ENCODE assay signal across 23 mouse cellular contexts in the genomic region with DNA sequence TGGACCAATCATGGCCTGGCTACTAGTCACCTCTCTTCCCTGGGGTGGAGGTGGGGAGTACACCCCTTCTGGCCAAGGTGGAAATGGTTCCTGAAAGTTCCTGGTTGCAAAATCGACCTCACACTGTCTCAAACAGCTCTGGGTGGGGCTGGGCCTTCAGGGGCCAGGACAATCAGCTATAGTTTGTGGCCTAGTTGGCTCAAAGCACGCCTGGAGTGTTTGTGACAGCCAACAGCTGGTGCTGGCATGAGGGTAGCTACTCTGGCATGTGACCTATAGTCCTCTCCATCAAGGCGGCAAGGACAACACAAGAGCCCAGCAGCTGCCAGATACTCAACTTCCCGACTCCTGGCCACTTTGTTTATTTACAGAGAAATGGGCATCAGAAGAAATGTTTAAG.
DNase-seq lines count a peak whose midpoint lies in the region; ATAC-seq lines count a peak whose summit lies in the region.
"Had no signal": no experiment of that assay in that cellular context is flagged by ENCODE, and none has a peak within 500 bp of the region (broad histone marks: within the 10 kb centered on the region; RNA-seq: fewer than 3 reads in every experiment).

No protein-coding gene starts in this region.

- H3K9me3 ChIP-seq in hindbrain, embryonic 15.5 days: no peaks in the 10 kb centered on the region
- H3K9me3 ChIP-seq in hindbrain, embryonic 13.5 days: no peaks in the 10 kb centered on the region
- H3K9me3 ChIP-seq: embryonic facial prominence, embryonic 15.5 days; forebrain, embryonic 10.5 days; midbrain, embryonic 10.5 days had no signal

- H3K4me3 ChIP-seq in hindbrain, embryonic 15.5 days: no peak overlapping the region
- H3K4me3 ChIP-seq in hindbrain, embryonic 13.5 days: no peak overlapping the region
- H3K4me3 ChIP-seq: embryonic facial prominence, embryonic 15.5 days; forebrain, embryonic 10.5 days; layer of hippocampus, adult 2 months; midbrain, embryonic 10.5 days had no signal

- H3K27ac ChIP-seq in hindbrain, embryonic 15.5 days (replicated peaks): no peak overlapping the region
- no peak overlapping the region for H3K27ac ChIP-seq in hindbrain, embryonic 13.5 days
- H3K27ac ChIP-seq: embryonic facial prominence, embryonic 15.5 days; forebrain, embryonic 10.5 days; layer of hippocampus, adult 2 months; macrophage; midbrain, embryonic 10.5 days had no signal

- H3K4me2 ChIP-seq in hindbrain, embryonic 15.5 days: no peak overlapping the region
- H3K4me2 ChIP-seq in hindbrain, embryonic 13.5 days: no peak overlapping the region
- H3K4me2 ChIP-seq: embryonic facial prominence, embryonic 15.5 days; liver, embryonic 11.5 days had no signal

- WGBS in hindbrain, embryonic 15.5 days: 59% methylated on average over 4 of the region's 4 CpGs
- WGBS in hindbrain, embryonic 13.5 days: 59% methylated on average over 4 of the region's 4 CpGs

- no peak overlapping the region for H3K9ac ChIP-seq in hindbrain, embryonic 15.5 days
- no peak overlapping the region for H3K9ac ChIP-seq in hindbrain, embryonic 13.5 days
- H3K9ac ChIP-seq: embryonic facial prominence, embryonic 15.5 days; forebrain, postnatal 0 days had no signal

- H3K27me3 ChIP-seq in hindbrain, embryonic 15.5 days: peaks cover 34% of the 10 kb centered on the region
- H3K27me3 ChIP-seq in hindbrain, embryonic 13.5 days: peaks cover 51% of the 10 kb centered on the region
- H3K27me3 ChIP-seq: Patski had no signal

- DNase-seq in adrenal gland, postnatal 10 days: peak; percentile 27
- no peak for DNase-seq in adrenal gland, postnatal 14 days
- DNase-seq in lung, postnatal 14 days: peak; percentile 60
- DNase-seq in embryo, embryonic 10 days (ENCODE audit: low spot score): no peak
- no peak for DNase-seq in cerebellum, adult 11 months
- no peak for DNase-seq in kidney, postnatal 10 days
- DNase-seq: adrenal gland, postnatal 25 days; cerebellum, adult 11-12 months; cerebellum, postnatal 14 days; embryo, embryonic 11 days; forebrain, postnatal 0 days; gastrocnemius, postnatal 36 days; kidney, adult 11 months; right cerebral cortex, postnatal 4 days had no signal

- no peaks in the 10 kb centered on the region for H3K36me3 ChIP-seq in hindbrain, embryonic 15.5 days
- H3K36me3 ChIP-seq in hindbrain, embryonic 13.5 days: no peaks in the 10 kb centered on the region
- H3K36me3 ChIP-seq: embryonic facial prominence, embryonic 15.5 days; forebrain, embryonic 10.5 days; midbrain, embryonic 10.5 days had no signal

- H3K4me1 ChIP-seq in hindbrain, embryonic 15.5 days (replicated peaks): peaks cover 6% of the 10 kb centered on the region; the same call in 1 of the 2 replicates
- peaks cover 9% of the 10 kb centered on the region for H3K4me1 ChIP-seq in hindbrain, embryonic 13.5 days (replicated peaks)

- 0 out of 2 replicates have a peak, but pooled peaks have one; percentile 21 for ATAC-seq in hindbrain, embryonic 15.5 days (ENCODE audit: low FRiP score, low read depth)
- no peak for ATAC-seq in hindbrain, embryonic 13.5 days (ENCODE audit: low FRiP score)
- ATAC-seq: forebrain, postnatal 0 days; Patski had no signal

Comparison
In these comparisons a context has a peak if more than half of its experiments do, and no peak if none do; other contexts are left out.
1. DNase-seq: peak in adrenal gland, postnatal 10 days (single experiment) and lung, postnatal 14 days (single experiment); none in adrenal gland, postnatal 14 days (single experiment), embryo, embryonic 10 days (single experiment), cerebellum, adult 11 months (single experiment) and kidney, postnatal 10 days (single experiment).